Mouse (Mus musculus) thymus, postnatal 0 days (tissue): ENCODE data around the gene Fabp3. TPM values are rescaled to one million over a fixed set of nuclear protein-coding genes. Genes with fewer than 3 reads are reported as not detected.

Experiments used
- DNase-seq: peaks from one replicate; pipeline ENCODE4 v3.0.0-alpha.2; 2015; ENCODE audit warnings: low spot score
- polyA plus RNA-seq: library from polyadenylated mRNA; unstranded; fragments of >200 nt; fragmentation: Nextera tagmentation; extraction: Ambion mirVana; gene quantifications from 2 replicates; pipeline ENCODE4 v1.2.1, GENCODE M21; 2015

Gene Fabp3
- polyA plus RNA-seq, 1 experiment from 2014 or later: 2.9 TPM

- no peak for DNase-seq
Measured at GRCm38 (mm10) chr4:130323607-130324006, 15.2 kb downstream of the Fabp3 start.

- DNase-seq: no peak
Measured at GRCm38 (mm10) chr4:130325446-130325845, 17.1 kb downstream of the Fabp3 start.

- no peak for DNase-seq
Measured at GRCm38 (mm10) chr4:130327366-130327765, 19.0 kb downstream of the Fabp3 start.

GRCm38 (mm10) chr4:130335867-130336266 lies 27.5 kb downstream of the Fabp3 start:
- no peak for DNase-seq

- peak; percentile 56 for DNase-seq
Measured at GRCm38 (mm10) chr4:130341691-130342090, 33.3 kb downstream of the Fabp3 start.

- no peak for DNase-seq
Measured at GRCm38 (mm10) chr4:130349666-130350065, 41.3 kb downstream of the Fabp3 start.

GRCm38 (mm10) chr4:130350690-130351422 lies 42.5 kb downstream of the Fabp3 start:
- DNase-seq: no peak

GRCm38 (mm10) chr4:130352588-130352987 lies 44.2 kb downstream of the Fabp3 start:
- DNase-seq: no peak

- no peak for DNase-seq
Measured at GRCm38 (mm10) chr4:130357946-130358345, 49.6 kb downstream of the Fabp3 start.

- DNase-seq: peak; percentile 100
Measured at GRCm38 (mm10) chr4:130359486-130360237, 51.3 kb downstream of the Fabp3 start, which contains the start of the genes Zcchc17 and Snrnp40. TSS of gene Zcchc17 (minus strand) at chr4:130359943. TSS of gene Snrnp40 (plus strand) at chr4:130360132.

- no peak for DNase-seq
Measured at GRCm38 (mm10) chr4:130360238-130360590, 51.8 kb downstream of the Fabp3 start.

Other genes starting within 250 kb of the Fabp3 start
- gene Pef1, start 206.0 kb upstream of the Fabp3 start, polyA plus RNA-seq: 62.1 and 65.4 TPM in 2 replicates
- 0.28 and 0.34 TPM in 2 replicates for gene Hcrtr1, start 169.2 kb upstream of the Fabp3 start, polyA plus RNA-seq
- 47.3 and 52.2 TPM in 2 replicates for gene Tinagl1, start 133.5 kb upstream of the Fabp3 start, polyA plus RNA-seq
- 0.05 TPM in 1 of 2 replicates, not detected in the other for gene Gm853, start 86.2 kb upstream of the Fabp3 start, polyA plus RNA-seq
- gene Serinc2, start 29.4 kb upstream of the Fabp3 start, polyA plus RNA-seq: 8.3 and 9.4 TPM in 2 replicates
- gene Gm10570, start 79 bp downstream of the Fabp3 start, polyA plus RNA-seq: not detected in 2 replicates
- 96.6 and 104 TPM in 2 replicates for gene Zcchc17, start 51.3 kb downstream of the Fabp3 start, polyA plus RNA-seq
- gene Snrnp40, start 51.5 kb downstream of the Fabp3 start, polyA plus RNA-seq: 152 and 156 TPM in 2 replicates